3 mouse cellular contexts compared by ENCODE assay signal in genomic region chr14:53334451-53334850, GRCm38 (mm10).
A peak's percentile ranks its signal among the peaks of the same experiment; 100 is the strongest.
ATAC-seq lines count a peak whose summit lies in the region.

No protein-coding gene starts in this region.

- peak; percentile 50; the same call in 1 of the 2 replicates for ATAC-seq in common myeloid progenitor, adult 5-6 weeks (replicated peaks; ENCODE audit: low read depth, poor library complexity, severe bottlenecking)
- peak; percentile 53; the same call in 1 of the 2 replicates for ATAC-seq in granulocyte monocyte progenitor cell, adult 5-6 weeks (replicated peaks; ENCODE audit: poor library complexity, severe bottlenecking)
- ATAC-seq in megakaryocyte progenitor cell, adult 5-6 weeks (replicated peaks; ENCODE audit: poor library complexity): peak; percentile 62
